Mouse (Mus musculus): Measurements from ENCODE around the gene Gm11060.

- no peak for TF ChIP-seq EP300 (IDR thresholded peaks at IDR 0.05)
- TF ChIP-seq CTCF (IDR thresholded peaks at IDR 0.05) = no peak
Measured at GRCm38 (mm10) chr2:105128564-105128963, 36.7 kb downstream of the Gm11060 start.
